Mouse (Mus musculus): ENCODE results near the gene Gxylt1. TPM values are rescaled to one million over a fixed set of nuclear protein-coding genes. Genes with fewer than 3 reads are reported as not detected.

Gene Gxylt1
- total RNA-seq, 1 experiment from 2014 or later: 20.7 TPM

Other genes with a start within 250 kb of the Gxylt1 start
- 36.0 and 37.0 TPM in 2 replicates for gene Yaf2, start 61.8 kb upstream of the Gxylt1 start, total RNA-seq (2017)
- 102 and 110 TPM in 2 replicates for gene Zcrb1, start 123.2 kb upstream of the Gxylt1 start, total RNA-seq (2017)
- 48.8 and 52.8 TPM in 2 replicates for gene Pphln1, start 123.2 kb upstream of the Gxylt1 start, total RNA-seq (2017)